Mouse (Mus musculus) kidney, adult 8-10 months (tissue): ENCODE measurements around the gene Atp2c1.
A peak's percentile ranks its signal among the peaks of the same experiment; 100 is the strongest.

ENCODE experiments used
- DNase-seq, 2 experiments: peaks; one replicate each; pipeline ENCODE4 v3.0.0; 2022

Atp2c1 gene

GRCm38 (mm10) chr9:105484338-105485084, 42.6 kb downstream of the Atp2c1 start:
- DNase-seq, result no peak

GRCm38 (mm10) chr9:105483880-105484279, 43.2 kb downstream of the Atp2c1 start:
- DNase-seq, result no peak

- DNase-seq, result no peak
These were observed 44.2 kb downstream of the Atp2c1 start for GRCm38 (mm10) chr9:105482715-105483510.

- peak; percentile 17 to 22 for DNase-seq
These were observed 45.0 kb downstream of the Atp2c1 start for GRCm38 (mm10) chr9:105482070-105482469.

- no peak for DNase-seq
These were observed 51.0 kb downstream of the Atp2c1 start for GRCm38 (mm10) chr9:105476134-105476533.

GRCm38 (mm10) chr9:105474910-105475309, 52.2 kb downstream of the Atp2c1 start:
- DNase-seq, result no peak

GRCm38 (mm10) chr9:105467787-105468186, 59.3 kb downstream of the Atp2c1 start:
- peak in 1 of 2 experiments; percentile 21 for DNase-seq

GRCm38 (mm10) chr9:105461496-105461895, 65.6 kb downstream of the Atp2c1 start:
- no peak for DNase-seq

- DNase-seq, result no peak
These were observed 68.1 kb downstream of the Atp2c1 start for GRCm38 (mm10) chr9:105459032-105459431.

- no peak for DNase-seq
These were observed 118.6 kb downstream of the Atp2c1 start for GRCm38 (mm10) chr9:105408549-105408948.

GRCm38 (mm10) chr9:105395218-105395627, 131.9 kb downstream of the Atp2c1 start, which contains the start of the genes Aste1 and Nek11:
TSS of gene Aste1 (plus strand) at chr9:105395392.
TSS of gene Nek11 (minus strand) at chr9:105395524.
- peak; percentile 93 to 94 for DNase-seq

GRCm38 (mm10) chr9:105394720-105395119, 132.4 kb downstream of the Atp2c1 start:
- peak in 1 of 2 experiments; percentile 5 for DNase-seq

- DNase-seq, result no peak
These were observed 136.5 kb downstream of the Atp2c1 start for GRCm38 (mm10) chr9:105390616-105391015.

GRCm38 (mm10) chr9:105389289-105389688, 137.8 kb downstream of the Atp2c1 start:
- DNase-seq, result peak; percentile 27 to 78

GRCm38 (mm10) chr9:105387403-105387802, 139.7 kb downstream of the Atp2c1 start:
- no peak for DNase-seq

GRCm38 (mm10) chr9:105379533-105380145, 147.5 kb downstream of the Atp2c1 start:
- DNase-seq, result no peak

- no peak for DNase-seq
These were observed 149.5 kb downstream of the Atp2c1 start for GRCm38 (mm10) chr9:105377622-105378021.

GRCm38 (mm10) chr9:105376954-105377530, 150.1 kb downstream of the Atp2c1 start:
- DNase-seq, result no peak

- no peak for DNase-seq
These were observed 150.7 kb downstream of the Atp2c1 start for GRCm38 (mm10) chr9:105376411-105376810.

GRCm38 (mm10) chr9:105374361-105374760, 152.8 kb downstream of the Atp2c1 start:
- DNase-seq, result no peak

- no peak for DNase-seq
These were observed 158.5 kb downstream of the Atp2c1 start for GRCm38 (mm10) chr9:105368605-105369004.

GRCm38 (mm10) chr9:105366199-105366598, 160.9 kb downstream of the Atp2c1 start:
- DNase-seq, result no peak
